Mouse (Mus musculus): ENCODE data around the gene Cyb5r2.

The Cyb5r2 gene

GRCm38 (mm10) chr7:107722536-107722935 lies 35.3 kb downstream of the Cyb5r2 start:
- DNase-seq (ENCODE audit: low read depth, low spot score) = no peak

GRCm38 (mm10) chr7:107720771-107721170 lies 37.1 kb downstream of the Cyb5r2 start:
- no peak for DNase-seq (ENCODE audit: low read depth, low spot score)

- DNase-seq (ENCODE audit: low read depth, low spot score) = no peak
Observed at GRCm38 (mm10) chr7:107714067-107714466, 43.8 kb downstream of the Cyb5r2 start.

DNA sequence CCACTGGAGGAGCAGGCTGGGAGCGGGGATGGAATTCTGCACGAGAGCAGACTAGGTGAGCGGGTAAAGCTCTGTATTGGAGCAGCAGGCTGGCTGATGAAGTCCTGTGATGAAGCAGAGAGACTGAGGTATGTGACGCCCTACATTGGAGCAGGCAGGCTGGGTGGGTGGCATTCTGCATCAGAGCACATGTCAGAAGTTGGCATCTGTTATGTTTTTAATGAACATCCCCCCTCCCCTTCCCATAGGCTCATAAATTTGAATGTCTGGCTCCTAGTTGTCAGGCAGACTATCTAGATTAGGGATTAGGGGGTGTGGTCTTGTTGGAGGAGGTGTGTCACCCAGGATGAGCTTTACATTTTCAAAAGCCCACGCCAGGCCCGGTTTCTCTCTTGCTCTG lies 45.1 kb downstream of the Cyb5r2 start:
- DNase-seq (ENCODE audit: low read depth, low spot score) = no peak

- peak; percentile 81 for DNase-seq (ENCODE audit: low read depth, low spot score)
Observed at GRCm38 (mm10) chr7:107708491-107709112, 49.2 kb downstream of the Cyb5r2 start.

- DNase-seq (ENCODE audit: low read depth, low spot score) = no peak
Observed at GRCm38 (mm10) chr7:107707650-107708049, 50.2 kb downstream of the Cyb5r2 start.

GRCm38 (mm10) chr7:107705941-107706340 lies 51.9 kb downstream of the Cyb5r2 start:
- DNase-seq (ENCODE audit: low read depth, low spot score) = no peak

DNA sequence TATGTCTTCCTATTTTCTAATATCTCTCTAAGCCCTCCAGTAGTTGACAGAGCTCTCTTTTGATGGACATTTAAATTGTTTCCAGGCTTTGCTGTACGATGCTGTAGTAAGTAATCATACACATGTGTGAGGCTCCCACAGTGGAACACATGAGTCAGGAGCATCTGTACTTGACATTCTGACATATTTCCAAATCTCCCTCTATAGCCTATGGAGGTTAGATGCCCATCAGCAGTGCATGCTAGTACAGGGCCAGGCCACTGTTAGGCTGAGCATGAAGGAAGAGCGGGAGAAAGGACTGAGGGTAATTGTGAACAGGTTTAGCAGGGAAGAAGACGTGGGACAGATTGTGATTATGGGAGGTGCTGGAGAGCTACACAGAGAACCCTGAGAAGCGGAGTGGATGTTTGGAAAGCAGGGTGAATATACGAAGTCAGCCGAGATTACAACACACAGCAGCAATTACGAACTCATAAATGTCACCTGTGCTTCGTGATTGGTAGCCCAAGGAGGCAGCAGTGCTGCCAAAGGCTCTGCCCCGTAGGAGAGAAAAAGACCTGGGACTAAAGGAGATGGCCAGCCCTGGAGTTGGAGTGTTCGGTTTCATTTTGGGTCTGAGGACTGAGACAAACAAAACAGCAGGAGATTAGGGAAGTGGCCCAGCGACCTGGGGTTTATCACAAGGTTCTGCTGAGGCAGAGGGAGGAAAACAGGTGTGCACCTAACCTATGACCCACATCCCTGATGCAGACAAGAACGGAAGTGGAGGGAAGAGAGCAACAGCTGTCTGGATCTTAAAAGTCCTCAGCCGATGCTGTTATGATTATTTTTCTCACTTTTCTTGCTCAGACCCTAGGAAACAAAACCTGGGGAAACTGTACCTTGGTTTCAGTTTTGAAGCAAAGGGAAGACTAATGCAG lies 55.1 kb downstream of the Cyb5r2 start:
- DNase-seq (ENCODE audit: low read depth, low spot score) = no peak

- no peak for DNase-seq (ENCODE audit: low read depth, low spot score)
Observed at GRCm38 (mm10) chr7:107700646-107701045, 57.2 kb downstream of the Cyb5r2 start.

DNA sequence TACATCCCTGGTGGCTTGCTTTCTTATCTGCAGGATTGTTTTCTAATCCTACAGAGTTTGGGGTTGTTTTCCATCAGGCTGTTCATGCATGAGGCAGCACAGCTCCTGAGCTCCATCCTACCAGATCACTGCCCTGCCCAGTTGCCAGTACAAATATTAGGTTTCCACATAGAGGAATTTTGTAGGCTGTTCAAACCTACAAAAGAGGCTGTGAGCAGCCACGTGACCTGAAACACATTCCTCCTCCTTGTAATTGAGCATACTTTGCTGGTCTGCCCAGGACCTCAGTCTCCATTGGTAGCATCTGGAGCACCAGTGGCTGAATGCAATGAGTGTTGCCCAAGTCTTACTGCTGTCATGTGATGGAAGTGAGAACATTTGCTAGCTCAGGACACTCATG lies 57.9 kb downstream of the Cyb5r2 start:
- DNase-seq (ENCODE audit: low read depth, low spot score) = no peak

All from forelimb bud, embryonic 11.5 days (tissue).